Mouse (Mus musculus): Measurements from ENCODE around the gene Dnm3.

GRCm38 (mm10) chr1:162079989-162080388 lies 397.8 kb downstream of the Dnm3 start:
- TF ChIP-seq CTCF (IDR thresholded peaks at IDR 0.05; ENCODE audit: control insufficient read depth, insufficient read depth, insufficient read length) (no peak), USF1 (IDR thresholded peaks at IDR 0.05; ENCODE audit: low read depth) (no peak), MYOD1 (IDR thresholded peaks at IDR 0.05; ENCODE audit: control insufficient read depth, insufficient read length, low read depth) (peak; percentile 81), MAX (IDR thresholded peaks at IDR 0.05) (no peak), MYOG (IDR thresholded peaks at IDR 0.05; ENCODE audit: control insufficient read depth, extremely low read depth, insufficient read length) (no peak), CEBPB (IDR thresholded peaks at IDR 0.05; ENCODE audit: low read depth) (no peak)

Data from C2C12 (cell line).